Mouse (Mus musculus): ENCODE measurements around the gene Creg1.

The Creg1 gene

DNA sequence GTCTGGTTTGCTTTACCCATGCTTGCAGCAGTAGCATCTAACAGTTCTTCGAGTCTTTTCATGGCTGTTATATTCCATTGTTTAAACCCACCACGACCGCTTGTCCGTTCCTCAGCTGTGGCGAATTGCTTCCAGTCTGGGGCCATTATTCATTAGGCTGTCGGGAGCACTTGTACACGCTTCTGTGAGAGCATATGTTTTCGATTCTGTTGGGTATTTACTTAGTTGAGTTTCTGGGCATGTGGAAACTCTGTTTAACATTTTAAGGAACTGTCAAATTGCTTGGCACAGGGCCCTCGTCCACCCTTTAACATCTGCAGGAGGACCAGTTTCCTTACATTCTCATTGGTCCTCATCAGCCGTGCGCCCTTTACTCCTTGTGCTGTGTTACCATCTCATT is 22.8 kb downstream of the Creg1 start:
- no peak for DNase-seq (ENCODE audit: low spot score in 2 of 2)

- no peak for DNase-seq (ENCODE audit: low spot score in 2 of 2)
These were observed 25.0 kb downstream of the Creg1 start, which contains the start of gene Cd247 for GRCm38 (mm10) chr1:165788511-165788910. TSS of gene Cd247 (plus strand) at chr1:165788681.

GRCm38 (mm10) chr1:165789066-165789660 is 25.6 kb downstream of the Creg1 start:
- DNase-seq (ENCODE audit: low spot score in 2 of 2): no peak

- DNase-seq (ENCODE audit: low spot score in 2 of 2): no peak
These were observed 26.4 kb downstream of the Creg1 start for GRCm38 (mm10) chr1:165789963-165790362.

DNA sequence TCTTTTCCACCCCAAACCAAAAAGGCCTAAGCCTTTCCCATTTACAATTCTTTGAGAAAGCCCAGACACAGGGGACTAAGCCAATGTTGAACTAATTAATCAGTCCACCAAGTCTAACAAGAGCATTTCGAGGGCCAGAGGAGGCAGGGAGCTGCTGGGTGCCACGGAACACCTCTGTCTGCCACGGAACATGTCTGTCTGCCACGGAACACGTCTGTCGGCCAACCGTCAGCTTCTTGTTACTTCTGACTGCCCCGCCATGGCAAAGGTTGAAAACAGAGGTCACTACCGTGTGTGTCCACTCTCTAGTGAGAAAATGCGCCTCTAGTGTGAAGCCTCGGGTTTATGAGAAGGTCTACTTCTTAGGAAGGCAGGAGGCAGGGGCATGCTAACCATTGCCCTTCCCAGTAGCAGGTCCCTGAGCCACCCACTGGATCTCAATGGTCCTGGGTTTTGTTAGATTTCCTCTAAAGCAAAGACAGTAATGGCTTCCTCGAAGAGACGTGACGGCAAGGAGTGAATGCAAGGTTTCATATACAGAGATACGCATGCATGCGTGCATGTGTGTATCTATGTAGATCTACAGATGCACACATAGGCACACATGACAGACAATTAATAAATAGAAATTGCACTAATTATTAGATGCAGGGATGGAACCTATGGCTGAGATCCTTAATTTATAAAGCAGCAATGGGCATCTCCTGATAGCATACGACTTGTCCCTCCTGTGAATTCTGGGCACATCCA is 27.1 kb downstream of the Creg1 start:
- DNase-seq (ENCODE audit: low spot score in 2 of 2): no peak

GRCm38 (mm10) chr1:165791411-165791810 is 27.9 kb downstream of the Creg1 start:
- no peak for DNase-seq (ENCODE audit: low spot score in 2 of 2)

- no peak for DNase-seq (ENCODE audit: low spot score in 2 of 2)
These were observed 38.3 kb downstream of the Creg1 start for GRCm38 (mm10) chr1:165801709-165802310.

GRCm38 (mm10) chr1:165803107-165803506 is 39.6 kb downstream of the Creg1 start:
- no peak for DNase-seq (ENCODE audit: low spot score in 2 of 2)

GRCm38 (mm10) chr1:165804133-165804532 is 40.6 kb downstream of the Creg1 start:
- no peak for DNase-seq (ENCODE audit: low spot score in 2 of 2)

DNA sequence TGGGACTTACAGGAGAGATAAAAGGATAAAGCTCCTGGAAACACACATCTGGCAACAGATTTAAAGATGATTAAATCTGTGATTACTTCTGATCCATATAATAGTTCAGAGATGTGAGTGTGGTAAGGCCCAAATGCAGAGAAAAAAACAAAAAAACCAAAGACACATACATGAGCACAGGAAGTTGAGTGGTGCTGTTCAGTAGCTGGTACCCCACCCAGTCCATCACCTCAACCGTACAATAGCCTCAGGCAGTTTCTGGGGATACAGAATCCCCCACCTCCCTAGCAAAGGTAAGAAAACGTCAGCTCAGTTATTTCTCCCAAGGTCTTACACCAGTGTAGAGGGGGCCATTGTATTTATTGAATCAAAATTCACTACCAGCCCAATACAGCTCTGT is 47.1 kb downstream of the Creg1 start:
- DNase-seq (ENCODE audit: low spot score in 2 of 2): no peak

DNA sequence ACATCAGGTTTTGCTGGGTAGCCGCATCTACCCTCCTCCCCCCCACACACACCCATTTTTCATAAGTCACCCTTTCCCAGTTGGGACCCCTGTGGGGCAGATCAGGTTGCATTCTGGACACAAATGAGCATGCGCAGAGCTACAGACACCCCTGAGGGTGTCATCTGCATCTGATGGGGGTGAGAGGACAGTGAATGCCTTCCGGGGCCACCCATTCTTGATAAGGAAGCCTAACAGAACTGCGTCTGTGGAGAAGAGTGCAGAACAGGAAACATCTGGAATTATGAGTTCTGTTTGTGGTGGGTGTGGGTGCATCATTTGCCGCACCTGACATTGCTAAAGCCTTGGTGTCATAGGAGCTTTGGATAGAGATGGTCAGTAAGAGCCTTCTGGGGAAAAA is 47.6 kb downstream of the Creg1 start:
- DNase-seq (ENCODE audit: low spot score in 2 of 2): no peak

- DNase-seq (ENCODE audit: low spot score in 2 of 2): no peak
These were observed 49.2 kb downstream of the Creg1 start for GRCm38 (mm10) chr1:165812775-165813174.

DNA sequence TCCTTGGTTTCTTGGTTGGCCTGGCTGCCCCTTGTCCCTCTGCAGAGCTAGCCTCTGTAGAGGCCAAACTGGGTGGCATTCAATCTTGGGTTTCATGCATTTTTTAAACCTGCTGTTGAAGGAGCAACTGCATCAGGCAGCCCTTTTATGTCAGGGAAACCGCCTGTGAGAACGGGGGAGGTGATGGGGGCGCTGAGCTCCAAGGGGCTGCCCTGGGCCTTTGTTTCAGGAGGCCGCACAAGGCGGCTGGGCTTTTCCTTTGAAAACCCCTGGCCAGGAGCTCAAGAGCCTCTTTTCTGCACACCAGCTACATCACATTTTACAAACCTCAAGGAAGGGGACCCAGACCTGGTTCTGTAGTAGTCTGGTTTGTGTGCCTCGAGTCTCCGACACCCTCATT is 50.6 kb downstream of the Creg1 start:
- DNase-seq (ENCODE audit: low spot score in 2 of 2): no peak

- no peak for DNase-seq (ENCODE audit: low spot score in 2 of 2)
These were observed 51.2 kb downstream of the Creg1 start for GRCm38 (mm10) chr1:165814521-165815278.

DNA sequence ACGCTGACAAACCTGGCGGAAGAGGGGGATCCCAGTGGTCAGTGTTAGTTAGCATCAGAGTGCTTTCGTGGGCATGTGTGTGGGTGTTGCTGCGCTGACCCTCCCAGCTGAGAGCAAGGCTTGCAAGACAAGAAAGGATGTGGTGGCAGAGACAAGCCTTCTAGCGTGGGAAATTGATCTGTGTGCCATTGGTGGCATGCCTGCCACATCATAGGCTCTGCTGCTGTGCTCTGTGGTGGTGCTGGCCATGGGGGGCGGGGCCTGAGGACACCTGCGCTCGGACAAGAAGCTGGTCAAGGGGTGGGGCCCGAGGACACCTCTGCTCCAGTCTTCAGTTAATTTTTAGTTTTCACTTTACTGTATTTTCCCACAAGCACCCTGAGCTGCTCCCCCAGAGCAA is 52.8 kb downstream of the Creg1 start:
- DNase-seq (ENCODE audit: low spot score in 2 of 2): no peak

DNA sequence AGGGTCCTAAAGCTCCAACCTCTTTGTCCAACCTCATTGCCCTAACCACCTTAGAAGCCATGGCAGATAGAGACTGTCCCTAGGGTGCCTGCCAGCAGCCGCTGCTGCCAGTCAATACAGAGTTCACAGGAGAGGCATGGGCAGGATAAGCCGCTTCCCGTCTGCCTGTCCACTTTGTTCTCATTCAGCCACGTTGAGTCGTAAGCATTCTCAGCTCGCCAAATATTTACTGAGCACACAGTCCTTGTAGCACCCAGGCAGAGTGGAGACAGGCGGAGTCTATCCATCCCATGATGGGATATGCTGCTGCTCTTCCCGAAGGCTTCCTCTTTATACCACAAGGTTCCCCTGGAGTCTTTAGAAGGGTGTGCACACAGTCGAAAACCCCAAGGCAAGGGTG is 53.7 kb downstream of the Creg1 start:
- DNase-seq (ENCODE audit: low spot score in 2 of 2): no peak

- no peak for DNase-seq (ENCODE audit: low spot score in 2 of 2)
These were observed 54.8 kb downstream of the Creg1 start for GRCm38 (mm10) chr1:165818145-165818860.

GRCm38 (mm10) chr1:165819147-165819546 is 55.6 kb downstream of the Creg1 start:
- no peak for DNase-seq (ENCODE audit: low spot score in 2 of 2)

DNA sequence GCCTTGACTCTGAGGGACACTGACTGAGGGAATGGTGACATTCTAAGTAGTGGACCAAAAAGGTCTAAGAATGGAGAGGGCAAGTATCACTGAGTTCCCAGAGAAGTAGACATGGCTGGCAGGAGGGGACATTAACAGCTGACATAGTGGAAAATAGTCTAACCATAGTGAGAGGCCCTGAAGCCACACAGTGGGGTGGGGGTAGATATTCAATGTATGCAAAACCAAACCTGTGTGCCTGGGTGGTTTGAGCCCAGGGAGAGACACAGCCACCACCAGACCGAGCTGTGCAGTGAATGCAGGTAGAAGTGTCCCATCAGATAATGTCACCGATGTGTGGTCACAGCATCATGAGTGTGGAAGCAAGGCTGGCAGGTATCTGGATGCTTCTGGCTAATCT is 58.5 kb downstream of the Creg1 start:
- DNase-seq (ENCODE audit: low spot score in 2 of 2): no peak
